Mouse (Mus musculus) embryonic facial prominence, embryonic 15.5 days (tissue): ENCODE results near the gene D6Wsu163e. TPM values are rescaled to one million over a fixed set of nuclear protein-coding genes. Genes with fewer than 3 reads are reported as not detected.

Source experiments
- ATAC-seq: fragments of 200-750 bp; cut with Nextera tagmentation; 2 replicates; pipeline ENCODE4 v1.8.0; 2017; ENCODE audit warnings: low read depth, moderate TSS enrichment; ENCODE audit not compliant: insufficient number of reproducible peaks, low FRiP score, low TSS enrichment
- H3K27ac ChIP-seq: fragments of 300-500 bp; sonication (generic); replicated peaks from 2 replicates; pipeline ENCODE4 v1.5.1; 2015; ENCODE audit warnings: mild to moderate bottlenecking, inconsistent platforms
- H3K27me3 ChIP-seq: fragments of 300-500 bp; sonication (generic); 2 replicates; pipeline ENCODE4 v1.6.1; 2015; ENCODE audit warnings: inconsistent platforms
- H3K36me3 ChIP-seq: fragments of 300-500 bp; sonication (generic); 2 replicates; pipeline ENCODE4 v1.6.1; 2015; ENCODE audit warnings: mild to moderate bottlenecking, inconsistent platforms
- H3K4me1 ChIP-seq: fragments of 300-500 bp; sonication (generic); 2 replicates; pipeline ENCODE4 v1.6.1; 2015; ENCODE audit warnings: inconsistent platforms
- H3K4me2 ChIP-seq: fragments of 300-500 bp; sonication (generic); replicated peaks from 2 replicates; pipeline ENCODE4 v1.6.1; 2015; ENCODE audit warnings: mild to moderate bottlenecking, inconsistent platforms
- H3K4me3 ChIP-seq: fragments of 300-500 bp; sonication (generic); replicated peaks from 2 replicates; pipeline ENCODE4 v1.5.1; 2015; ENCODE audit warnings: mild to moderate bottlenecking, inconsistent platforms
- H3K9ac ChIP-seq: fragments of 300-500 bp; sonication (generic); 2 replicates; pipeline ENCODE4 v1.6.1; 2015; ENCODE audit warnings: inconsistent platforms
- H3K9me3 ChIP-seq: fragments of 300-500 bp; sonication (generic); replicated peaks from 2 replicates; pipeline ENCODE4 v1.6.1; 2016; ENCODE audit warnings: inconsistent platforms
- WGBS: fragments of 180-500 bp; shearing (Covaris S2); methylation state at CpG from one replicate; pipeline ENCODE4 v1.1.7; 2015; 5-methylcytosine and 5-hydroxymethylcytosine counted together
- polyA plus RNA-seq: library from polyadenylated mRNA; unstranded; fragments of >200 nt; fragmentation: Nextera tagmentation; extraction: Ambion mirVana; gene quantifications from 2 replicates; pipeline ENCODE4 v1.2.1, GENCODE M21; 2015

The D6Wsu163e gene
- polyA plus RNA-seq = 17.1 and 19.2 TPM in 2 replicates

- Histone ChIP-seq H3K4me1 (peaks cover 20% of the 10 kb centered on the region), H3K4me3 (peak within 1 kb of the TSS; percentile 78), H3K9me3 (no peaks in the 10 kb centered on the region), H3K4me2 (peak within 1 kb of the TSS; percentile 97), H3K27ac (peak within 1 kb of the TSS; percentile 63), H3K36me3 (peaks cover 7% of the 10 kb centered on the region), H3K9ac (peak within 1 kb of the TSS; percentile 63), H3K27me3 (no peaks in the 10 kb centered on the region)
- peak; percentile 98 for ATAC-seq
- under 1% methylated on average over 33 of the region's 33 CpGs for WGBS
Measured at GRCm38 (mm10) chr6:126939487-126940171, at the start of gene D6Wsu163e, which contains the start of gene Rad51ap1. D6Wsu163e (plus strand) TSS chr6:126939962. Rad51ap1 (minus strand) TSS chr6:126939587.

- 70% methylated on average over 4 of the region's 5 CpGs for WGBS
- Histone ChIP-seq H3K27me3 (no peaks in the 10 kb centered on the region), H3K4me1 (no peaks in the 10 kb centered on the region), H3K27ac (no peak overlapping the region), H3K9ac (no peak overlapping the region), H3K36me3 (no peaks in the 10 kb centered on the region), H3K9me3 (no peaks in the 10 kb centered on the region), H3K4me3 (no peak overlapping the region), H3K4me2 (no peak overlapping the region)
- ATAC-seq = no peak
Measured at GRCm38 (mm10) chr6:126907378-126907777, 32.4 kb upstream of the D6Wsu163e start.

DNA sequence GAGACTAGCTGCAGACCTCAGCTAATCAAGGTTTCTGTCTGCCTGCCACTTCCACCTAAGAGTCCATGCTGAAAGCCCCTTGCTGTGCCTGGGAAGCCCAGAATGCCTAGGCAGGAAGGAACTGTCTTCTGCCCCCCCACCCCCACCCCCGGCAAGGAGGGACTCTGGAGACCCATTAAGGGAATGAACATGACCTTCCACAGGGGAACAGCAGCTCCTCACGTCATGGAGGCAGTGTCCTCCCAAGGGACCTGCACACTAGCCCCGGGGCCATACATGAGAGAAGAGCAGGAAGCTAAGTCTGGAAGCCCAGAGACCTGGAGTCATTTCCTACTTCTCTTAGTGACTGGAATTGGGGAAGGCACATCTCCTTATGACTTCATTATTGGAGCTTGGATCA is 31.9 kb upstream of the D6Wsu163e start:
- ATAC-seq = no peak
- Histone ChIP-seq H3K9me3 (no peaks in the 10 kb centered on the region), H3K4me3 (no peak overlapping the region), H3K4me2 (no peak overlapping the region), H3K27ac (no peak overlapping the region), H3K4me1 (no peaks in the 10 kb centered on the region), H3K27me3 (no peaks in the 10 kb centered on the region), H3K36me3 (no peaks in the 10 kb centered on the region), H3K9ac (no peak overlapping the region)
- 46% methylated on average over 3 of the region's 3 CpGs for WGBS

DNA sequence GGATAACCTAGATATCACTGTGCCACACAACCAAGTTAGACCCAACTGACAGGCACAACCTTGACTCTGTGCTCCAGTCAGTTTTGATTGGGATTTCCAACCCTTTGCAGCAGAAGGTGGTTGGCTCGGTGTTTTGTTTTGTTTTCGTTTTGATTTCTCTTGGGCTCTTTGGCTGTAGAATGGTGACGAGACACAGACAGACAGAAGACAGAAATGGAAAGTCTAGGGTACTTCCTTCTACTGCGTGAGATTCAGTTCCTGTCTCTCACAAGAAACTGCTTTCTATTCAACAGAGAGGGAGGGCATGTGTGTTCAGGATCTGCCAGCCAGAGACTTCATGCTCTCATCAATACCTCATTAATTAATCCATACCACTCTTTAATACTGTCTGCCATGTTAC is 29.0 kb upstream of the D6Wsu163e start:
- Histone ChIP-seq H3K27ac (no peak overlapping the region), H3K9ac (no peak overlapping the region), H3K9me3 (no peaks in the 10 kb centered on the region), H3K27me3 (no peaks in the 10 kb centered on the region), H3K4me3 (no peak overlapping the region), H3K4me2 (no peak overlapping the region), H3K4me1 (no peaks in the 10 kb centered on the region), H3K36me3 (no peaks in the 10 kb centered on the region)
- 77% methylated on average over 4 of the region's 4 CpGs for WGBS
- ATAC-seq = no peak

GRCm38 (mm10) chr6:126914928-126915327 is 24.8 kb upstream of the D6Wsu163e start:
- WGBS = 82% methylated on average over 5 of the region's 5 CpGs
- Histone ChIP-seq H3K4me1 (no peaks in the 10 kb centered on the region), H3K27ac (no peak overlapping the region), H3K9me3 (no peaks in the 10 kb centered on the region), H3K4me3 (no peak overlapping the region), H3K9ac (no peak overlapping the region), H3K27me3 (no peaks in the 10 kb centered on the region), H3K4me2 (no peak overlapping the region), H3K36me3 (no peaks in the 10 kb centered on the region)
- ATAC-seq = no peak

GRCm38 (mm10) chr6:126921111-126921881 is 18.5 kb upstream of the D6Wsu163e start, which contains the start of gene Dyrk4:
Dyrk4 (minus strand) TSS chr6:126921839.
- H3K27me3 ChIP-seq = no peaks in the 10 kb centered on the region
- WGBS = 13% methylated on average over 21 of the region's 21 CpGs
- H3K4me2 ChIP-seq = peak within 1 kb of the TSS; percentile 29
- no peaks in the 10 kb centered on the region for H3K4me1 ChIP-seq
- ATAC-seq = no peak
- no peaks in the 10 kb centered on the region for H3K9me3 ChIP-seq
- peak within 1 kb of the TSS; percentile 15; the same call in 1 of the 2 replicates for H3K4me3 ChIP-seq
- H3K9ac ChIP-seq = no peak within 1 kb of the TSS
- 0 out of 2 replicates have a peak within 1 kb of the TSS, but pooled peaks have one; percentile 12 for H3K27ac ChIP-seq
- H3K36me3 ChIP-seq = peaks cover 31% of the 10 kb centered on the region

DNA sequence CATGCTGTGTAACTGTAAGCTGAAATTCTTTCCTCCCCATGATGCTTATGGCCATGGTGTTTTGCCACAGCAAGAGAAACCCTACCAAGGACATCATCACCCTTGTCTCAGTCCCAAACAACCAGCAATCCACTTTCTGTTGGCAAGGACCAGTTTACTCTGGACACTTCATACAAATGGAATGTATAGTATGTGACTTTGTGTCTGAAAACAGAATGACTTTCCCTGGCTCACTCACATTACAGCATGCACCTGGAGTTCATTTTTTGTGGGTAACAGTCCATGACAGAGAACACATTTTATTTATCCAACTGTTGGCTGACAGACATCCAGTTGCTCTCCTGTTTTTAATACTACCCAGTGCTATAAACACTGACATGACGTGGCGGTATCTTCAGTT is 6.9 kb upstream of the D6Wsu163e start:
- H3K27me3 ChIP-seq = no peaks in the 10 kb centered on the region
- H3K9me3 ChIP-seq = no peaks in the 10 kb centered on the region
- H3K9ac ChIP-seq = no peak overlapping the region
- H3K27ac ChIP-seq = no peak overlapping the region
- no peak overlapping the region for H3K4me2 ChIP-seq
- H3K4me1 ChIP-seq = no peaks in the 10 kb centered on the region; the same call in 1 of the 2 replicates
- no peak for ATAC-seq
- WGBS = 59% methylated on average over 2 of the region's 2 CpGs
- H3K36me3 ChIP-seq = peaks cover 40% of the 10 kb centered on the region
- H3K4me3 ChIP-seq = no peak overlapping the region

DNA sequence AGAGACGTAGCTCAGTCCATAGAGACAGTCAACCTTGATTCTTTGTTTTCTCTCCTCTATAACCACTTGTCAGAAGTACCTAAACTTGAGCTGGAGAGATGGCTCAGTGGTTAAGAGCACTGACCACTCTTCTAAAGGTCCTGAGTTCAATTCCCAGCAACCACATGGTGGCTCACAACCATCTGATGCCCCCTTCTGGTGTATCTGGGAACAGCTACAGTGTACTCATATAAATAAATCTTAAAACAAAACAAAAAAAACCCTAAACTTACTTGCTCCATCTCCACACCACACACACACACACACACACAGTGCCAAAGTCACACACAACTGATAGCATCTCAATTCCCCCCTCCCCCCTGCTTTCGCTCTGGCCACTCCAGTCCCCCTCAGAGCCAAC is 1.7 kb upstream of the D6Wsu163e start:
- whole genome bisulfite sequencing = 82% methylated on average over 2 of the region's 2 CpGs
- peak overlapping the region; percentile 78 for H3K4me3 ChIP-seq
- H3K27me3 ChIP-seq = no peaks in the 10 kb centered on the region
- ATAC-seq = no peak
- peaks cover 20% of the 10 kb centered on the region for H3K4me1 ChIP-seq
- H3K4me2 ChIP-seq = peak overlapping the region; percentile 97
- peaks cover 15% of the 10 kb centered on the region for H3K36me3 ChIP-seq
- no peaks in the 10 kb centered on the region for H3K9me3 ChIP-seq
- H3K9ac ChIP-seq = no peak overlapping the region
- no peak overlapping the region for H3K27ac ChIP-seq

GRCm38 (mm10) chr6:126938853-126939486 is 792 bp upstream of the D6Wsu163e start:
- Histone ChIP-seq H3K27ac (no peak overlapping the region), H3K4me2 (peak overlapping the region; percentile 97), H3K4me1 (peaks cover 20% of the 10 kb centered on the region), H3K9ac (peak overlapping the region; percentile 63), H3K4me3 (peak overlapping the region; percentile 78), H3K36me3 (peaks cover 10% of the 10 kb centered on the region), H3K9me3 (no peaks in the 10 kb centered on the region), H3K27me3 (no peaks in the 10 kb centered on the region)
- peak; percentile 17; the same call in 1 of the 2 replicates for ATAC-seq
- 3% methylated on average over 30 of the region's 31 CpGs for WGBS

DNA sequence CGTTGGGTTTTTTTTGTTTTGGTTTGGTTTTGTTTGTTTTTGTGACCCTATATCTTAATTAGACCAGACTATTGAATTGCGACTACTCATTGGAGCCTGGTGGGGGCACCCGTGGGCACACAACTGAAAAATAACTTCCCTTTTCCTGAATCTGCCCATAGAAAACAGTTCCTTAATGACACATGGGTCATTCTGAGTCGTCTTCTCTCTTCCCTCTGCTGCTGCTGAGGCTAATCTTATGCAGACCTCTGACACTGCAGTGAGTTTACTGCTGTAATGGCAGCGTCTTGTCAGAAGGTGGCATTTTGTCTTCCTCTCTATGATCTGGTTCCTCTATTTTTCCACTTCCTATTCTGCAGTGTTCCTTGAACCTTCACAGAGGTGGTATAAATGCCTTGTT is 689 bp downstream of the D6Wsu163e start:
- H3K4me1 ChIP-seq = peaks cover 20% of the 10 kb centered on the region
- H3K4me3 ChIP-seq = peak overlapping the region; percentile 78
- 2% methylated on average over 5 of the region's 5 CpGs for WGBS
- H3K27me3 ChIP-seq = no peaks in the 10 kb centered on the region
- ATAC-seq = no peak
- H3K9ac ChIP-seq = no peak overlapping the region
- H3K9me3 ChIP-seq = no peaks in the 10 kb centered on the region
- peak overlapping the region; percentile 97 for H3K4me2 ChIP-seq
- H3K36me3 ChIP-seq = peaks cover 15% of the 10 kb centered on the region
- H3K27ac ChIP-seq = no peak overlapping the region

DNA sequence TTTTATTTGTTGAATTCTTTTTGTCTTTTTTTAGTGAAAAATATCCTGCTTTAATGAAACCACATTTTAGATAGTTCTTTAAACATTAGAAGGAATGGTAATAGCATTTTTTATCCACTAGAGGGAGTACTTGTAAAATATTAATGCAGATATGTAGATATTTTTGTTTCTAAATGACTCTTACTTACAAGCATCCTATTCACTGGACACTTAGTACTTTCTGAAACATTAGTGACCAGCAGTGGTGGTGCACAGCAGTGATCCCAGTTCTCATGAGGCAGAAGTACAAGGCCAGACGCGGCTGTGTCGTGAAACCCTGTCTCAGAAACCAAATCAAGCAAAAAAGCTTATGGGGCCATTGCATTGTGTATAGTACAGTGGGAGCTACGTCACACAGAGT is 8.6 kb downstream of the D6Wsu163e start:
- Histone ChIP-seq H3K9ac (no peak overlapping the region), H3K4me3 (no peak overlapping the region), H3K27me3 (no peaks in the 10 kb centered on the region), H3K36me3 (peaks cover 28% of the 10 kb centered on the region), H3K9me3 (no peaks in the 10 kb centered on the region), H3K4me1 (no peaks in the 10 kb centered on the region), H3K4me2 (no peak overlapping the region), H3K27ac (no peak overlapping the region)
- WGBS = 92% methylated on average over 4 of the region's 4 CpGs
- no peak for ATAC-seq
